Mouse (Mus musculus) lung, embryonic 16.5 days (tissue): ENCODE data around the gene Ltn1. TPM values are rescaled to one million over a fixed set of nuclear protein-coding genes. Genes with fewer than 3 reads are reported as not detected.

ENCODE experiments used
- ATAC-seq: fragments of 200-750 bp; cut with Nextera tagmentation; 2 replicates; pipeline ENCODE4 v1.8.0; 2017; ENCODE audit warnings: low read depth, mild to moderate bottlenecking, moderate library complexity
- H3K27ac ChIP-seq: fragments of 300-500 bp; sonication (generic); 2 replicates; pipeline ENCODE4 v1.5.1; 2014; ENCODE audit warnings: mild to moderate bottlenecking, control low read depth, low read length
- H3K27me3 ChIP-seq: fragments of 300-500 bp; sonication (generic); 2 replicates; pipeline ENCODE4 v1.6.1; 2014; ENCODE audit warnings: low read depth, low read length, mixed read lengths; ENCODE audit not compliant: control insufficient read depth, insufficient read depth
- H3K36me3 ChIP-seq: fragments of 300-500 bp; sonication (generic); 2 replicates; pipeline ENCODE4 v1.6.1; 2014; ENCODE audit warnings: low read length; ENCODE audit not compliant: control insufficient read depth, insufficient read depth
- H3K4me1 ChIP-seq: fragments of 300-500 bp; sonication (generic); replicated peaks from 2 replicates; pipeline ENCODE4 v1.6.1; 2014; ENCODE audit warnings: low read length, mixed read lengths; ENCODE audit not compliant: control insufficient read depth, insufficient read depth
- H3K4me2 ChIP-seq: fragments of 300-500 bp; sonication (generic); 2 replicates; pipeline ENCODE4 v1.6.1; 2014; ENCODE audit warnings: low read depth, low read length, control low read depth
- H3K4me3 ChIP-seq: fragments of 300-500 bp; sonication (generic); 2 replicates; pipeline ENCODE4 v1.5.1; 2014; ENCODE audit warnings: mild to moderate bottlenecking, low read length, control low read depth
- H3K9ac ChIP-seq: fragments of 300-500 bp; sonication (generic); 2 replicates; pipeline ENCODE4 v1.6.1; 2014; ENCODE audit warnings: low read length, control low read depth
- H3K9me3 ChIP-seq: fragments of 300-500 bp; sonication (generic); 2 replicates; pipeline ENCODE4 v1.6.1; 2016; ENCODE audit warnings: low read length; ENCODE audit not compliant: control insufficient read depth
- WGBS: fragments of 180-500 bp; shearing (Covaris S2); extraction: QIAGEN DNeasy Blood & Tissue Kit; methylation state at CpG from one replicate; pipeline ENCODE4 v1.1.7; 2014; 5-methylcytosine and 5-hydroxymethylcytosine counted together
- polyA plus RNA-seq: library from polyadenylated mRNA; unstranded; fragments of >200 nt; fragmentation: Nextera tagmentation; extraction: Ambion mirVana; gene quantifications from 2 replicates; pipeline ENCODE4 v1.2.1, GENCODE M21; 2015

Ltn1 gene
- polyA plus RNA-seq, 1 experiment from 2014 or later, result 30.0 TPM

GRCm38 (mm10) chr16:87329986-87330385 lies 102.4 kb downstream of the Ltn1 start:
- Histone ChIP-seq H3K4me1 (no peaks in the 10 kb centered on the region), H3K9ac (no peak overlapping the region), H3K27me3 (no peaks in the 10 kb centered on the region), H3K36me3 (no peaks in the 10 kb centered on the region), H3K4me2 (no peak overlapping the region), H3K27ac (no peak overlapping the region), H3K9me3 (no peaks in the 10 kb centered on the region), H3K4me3 (no peak overlapping the region)
- ATAC-seq, result no peak
- 86% methylated on average over 3 of the region's 3 CpGs for WGBS

Other genes with a start within 250 kb of the Ltn1 start
- gene N6amt1, start 78.4 kb downstream of the Ltn1 start, polyA plus RNA-seq, result 20.7 and 23.6 TPM in 2 replicates
- 10.7 and 11.6 TPM in 2 replicates for gene Rwdd2b, start 8.0 kb upstream of the Ltn1 start, polyA plus RNA-seq
- gene Usp16, start 22.1 kb upstream of the Ltn1 start, polyA plus RNA-seq, result 39.5 and 40.3 TPM in 2 replicates
- gene Cct8, start 63.3 kb upstream of the Ltn1 start, polyA plus RNA-seq, result 354 and 375 TPM in 2 replicates
- 0.70 and 0.82 TPM in 2 replicates for gene Map3k7cl, start 120.7 kb upstream of the Ltn1 start, polyA plus RNA-seq